Mouse (Mus musculus) mouse trophoblast stem cell (cell line): ENCODE measurements around the gene Apba3.

Experiments
- in situ Hi-C, 2 experiments: fragments of 300-500 bp; cut with MseI, MboI; formaldehyde crosslinking; loops; 2 replicates in 1 of 2; 3 replicates in 1 of 2; pipeline ENCODE4 v1.15.1; 2025

The Apba3 gene

DNA sequence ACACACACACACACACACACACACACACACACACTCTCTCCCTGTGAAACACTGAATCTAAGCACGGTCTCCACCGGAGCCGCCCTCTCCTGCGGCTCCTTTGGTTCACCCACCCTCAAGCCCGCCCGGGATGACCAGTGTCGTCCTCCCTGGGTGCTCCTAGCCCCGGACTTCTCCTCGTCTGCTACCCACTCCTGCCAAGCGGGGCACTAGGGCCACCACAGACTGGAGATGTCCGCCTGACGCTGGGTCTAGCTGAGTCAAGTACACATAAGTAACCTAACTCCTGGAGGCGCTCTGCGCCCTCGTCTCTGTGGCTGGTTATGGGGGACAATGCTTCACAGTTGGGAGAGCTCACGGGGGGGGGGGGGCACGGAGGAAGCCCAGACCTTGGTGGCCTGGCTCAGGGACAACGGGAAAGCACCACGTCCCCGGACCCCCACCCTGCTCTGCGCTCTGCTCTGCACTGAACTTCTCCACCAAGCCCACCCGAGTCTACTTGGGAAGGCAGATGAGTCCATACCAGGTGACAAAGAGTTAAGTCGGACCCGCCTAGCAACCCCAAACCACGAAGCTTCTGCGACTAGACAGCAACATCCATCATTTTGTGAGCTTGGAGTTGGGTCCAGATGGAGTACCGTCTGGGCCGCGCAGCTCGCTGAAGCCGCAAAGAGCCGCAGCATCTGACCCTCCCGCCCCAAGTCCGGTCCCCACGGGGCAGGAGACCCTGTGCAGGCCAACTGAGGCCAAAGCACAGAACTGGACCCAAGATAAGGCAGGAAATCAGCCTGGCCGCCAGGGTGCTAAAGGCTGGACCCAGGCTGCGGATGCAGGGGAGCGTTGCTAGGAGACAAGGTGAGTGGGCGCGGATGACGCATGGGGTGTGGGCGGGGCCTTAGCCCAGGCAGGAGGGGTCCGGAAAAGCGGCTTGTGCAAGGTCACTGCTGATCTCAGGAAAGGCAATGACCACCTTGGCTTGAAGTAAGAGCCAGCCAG lies 14.0 kb upstream of the Apba3 start, which contains the start of gene Matk:
Matk (plus strand) TSS at position 512 of the 996 bp plus-strand sequence.
- in situ Hi-C loops: no loop called here

DNA sequence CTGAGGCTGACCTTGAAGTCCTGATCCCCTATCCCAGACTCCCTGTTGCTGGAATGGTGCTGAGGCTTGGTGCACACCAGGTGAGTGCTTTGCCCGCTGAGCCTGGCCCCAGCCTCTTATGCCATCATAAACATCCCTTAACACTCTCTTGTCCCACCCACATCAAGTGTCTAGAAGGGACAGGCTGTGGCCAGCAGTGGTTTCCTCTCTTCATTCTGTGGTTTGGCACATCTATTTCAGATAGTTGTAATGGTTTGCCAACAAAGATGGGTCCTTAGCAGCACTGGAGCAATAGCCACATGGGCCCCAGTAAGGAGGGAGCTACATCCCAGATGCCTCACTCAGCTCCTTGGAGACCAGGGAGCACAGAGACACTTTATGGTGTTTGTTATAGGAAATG lies 11.9 kb upstream of the Apba3 start:
- in situ Hi-C loops: no loop called here

DNA sequence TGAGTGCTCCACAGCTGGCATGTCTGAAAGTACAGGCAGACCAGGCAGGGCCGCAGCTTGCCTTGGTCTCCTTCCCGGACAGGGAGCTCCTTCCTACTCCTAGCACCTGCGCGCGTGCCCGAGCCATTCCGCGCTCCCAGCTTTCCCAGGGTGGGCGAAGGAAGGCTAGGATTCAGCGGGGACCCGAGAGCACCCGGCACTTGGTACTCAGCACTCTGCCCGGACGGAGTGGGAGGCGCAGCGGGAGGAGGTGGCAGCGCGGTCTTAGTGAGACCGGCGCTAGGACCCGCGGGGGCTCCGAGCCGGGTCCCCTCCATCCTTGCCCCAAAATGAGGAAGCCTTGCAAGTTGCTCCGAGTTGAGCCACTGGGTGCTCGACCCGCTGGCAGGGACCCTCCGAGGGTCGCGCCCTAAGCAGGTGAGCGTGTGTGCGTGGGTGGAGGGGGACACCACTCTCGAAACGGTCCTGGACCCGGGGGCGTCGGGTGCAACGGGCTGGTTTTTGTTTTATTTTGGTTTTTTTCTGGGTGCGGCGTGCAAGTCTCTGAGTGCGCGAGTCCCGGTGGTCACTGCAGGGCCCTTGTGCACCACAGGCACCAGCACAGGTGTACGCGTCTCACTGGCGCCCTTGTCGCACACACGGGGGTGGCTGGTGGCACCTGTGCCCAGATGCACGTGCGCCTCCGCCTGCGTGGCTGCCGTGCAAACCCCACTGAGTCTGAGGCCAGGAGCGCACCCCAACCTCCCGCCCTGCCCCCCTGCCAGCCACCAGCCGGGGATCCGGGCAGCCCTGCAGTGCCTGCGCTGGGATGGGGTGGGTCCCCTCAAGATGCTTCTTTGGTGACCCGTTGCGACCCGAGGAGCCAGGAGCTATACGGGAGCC lies 9.4 kb upstream of the Apba3 start:
- in situ Hi-C loops: no loop called here

DNA sequence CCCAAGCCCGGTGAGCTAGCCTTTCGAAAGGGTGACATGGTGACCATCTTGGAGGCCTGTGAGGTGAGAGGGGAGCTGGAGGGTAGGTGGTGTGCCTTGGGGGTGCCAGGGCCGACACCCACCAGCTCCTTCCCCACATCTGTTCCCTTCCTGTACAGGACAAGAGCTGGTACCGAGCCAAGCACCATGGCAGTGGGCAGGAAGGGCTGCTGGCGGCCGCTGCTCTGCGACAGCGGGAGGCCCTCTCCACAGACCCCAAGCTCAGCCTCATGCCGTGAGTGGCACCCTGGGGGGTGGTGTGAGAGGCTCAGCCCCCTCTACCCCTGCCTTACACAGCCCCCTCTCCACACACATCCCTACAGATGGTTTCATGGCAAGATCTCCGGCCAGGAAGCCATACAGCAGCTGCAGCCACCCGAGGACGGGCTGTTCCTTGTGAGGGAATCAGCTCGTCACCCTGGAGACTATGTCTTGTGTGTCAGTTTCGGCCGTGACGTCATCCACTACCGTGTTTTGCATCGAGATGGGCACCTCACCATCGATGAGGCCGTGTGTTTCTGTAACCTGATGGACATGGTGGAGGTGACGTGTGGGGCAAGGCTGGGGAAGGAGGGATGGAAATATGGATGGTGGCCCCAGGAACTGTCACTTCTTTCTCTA lies 7.4 kb upstream of the Apba3 start:
- in situ Hi-C loops: no loop called here

DNA sequence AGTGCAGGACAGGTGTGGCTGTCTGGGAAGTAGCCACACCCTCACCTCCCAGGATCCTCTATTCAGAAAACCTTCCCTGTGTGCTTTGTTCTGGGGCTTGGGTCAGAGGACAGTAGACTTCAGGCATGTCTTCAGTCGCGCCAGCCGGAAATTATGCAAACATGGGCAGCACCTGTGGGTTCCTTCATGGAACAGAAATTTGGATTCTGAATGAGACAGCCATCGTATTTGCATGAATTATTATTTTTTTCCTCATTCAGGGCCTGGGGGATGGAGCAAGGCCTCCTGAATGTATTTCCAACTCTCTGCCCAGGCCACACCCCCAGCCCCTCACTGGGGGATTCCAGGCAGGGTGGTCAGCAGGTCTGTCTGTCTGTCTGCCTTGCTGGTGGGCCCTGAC lies 5.7 kb upstream of the Apba3 start:
- in situ Hi-C loops: no loop called here

DNA sequence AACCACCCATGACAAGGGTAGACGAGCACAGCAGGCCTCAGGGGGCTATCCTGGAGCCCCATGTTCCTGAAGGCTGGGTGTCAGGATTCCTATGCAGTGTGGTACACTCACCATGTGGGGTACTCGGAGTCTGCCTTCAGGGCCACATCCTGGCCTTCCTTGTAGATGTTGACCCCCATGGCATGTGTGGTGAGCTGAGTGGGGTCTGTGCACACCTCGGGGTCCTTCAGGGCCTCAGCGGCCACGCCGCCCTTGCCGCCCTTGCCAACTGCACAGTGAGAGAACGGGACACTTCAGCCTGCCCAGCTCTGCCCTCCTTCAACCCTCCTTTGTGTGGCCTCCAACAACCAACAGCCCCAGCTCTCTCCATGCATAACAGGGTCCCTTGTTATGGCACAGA lies 1.2 kb upstream of the Apba3 start:
- in situ Hi-C loops: no loop called here

DNA sequence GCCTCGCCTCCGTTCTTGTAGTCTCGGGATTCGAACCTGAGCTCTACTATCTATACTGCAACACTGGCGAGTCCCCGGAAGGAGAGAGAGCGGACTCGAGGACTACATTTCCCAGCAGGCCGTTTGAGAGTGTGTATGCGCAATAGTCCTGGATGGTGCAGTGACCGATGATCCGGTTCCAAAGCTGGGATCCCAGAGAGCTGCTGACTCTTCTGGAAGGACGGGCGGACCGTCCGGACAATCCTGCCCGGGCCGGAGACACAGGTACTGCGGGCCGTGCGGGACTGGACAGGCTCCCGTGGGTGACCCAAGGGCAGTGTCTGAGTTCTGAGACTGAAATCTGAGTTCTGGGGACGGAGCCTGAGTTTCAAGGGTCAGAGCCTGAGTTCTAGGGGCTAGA lies 1.3 kb downstream of the Apba3 start:
- in situ Hi-C loops: no loop called here

DNA sequence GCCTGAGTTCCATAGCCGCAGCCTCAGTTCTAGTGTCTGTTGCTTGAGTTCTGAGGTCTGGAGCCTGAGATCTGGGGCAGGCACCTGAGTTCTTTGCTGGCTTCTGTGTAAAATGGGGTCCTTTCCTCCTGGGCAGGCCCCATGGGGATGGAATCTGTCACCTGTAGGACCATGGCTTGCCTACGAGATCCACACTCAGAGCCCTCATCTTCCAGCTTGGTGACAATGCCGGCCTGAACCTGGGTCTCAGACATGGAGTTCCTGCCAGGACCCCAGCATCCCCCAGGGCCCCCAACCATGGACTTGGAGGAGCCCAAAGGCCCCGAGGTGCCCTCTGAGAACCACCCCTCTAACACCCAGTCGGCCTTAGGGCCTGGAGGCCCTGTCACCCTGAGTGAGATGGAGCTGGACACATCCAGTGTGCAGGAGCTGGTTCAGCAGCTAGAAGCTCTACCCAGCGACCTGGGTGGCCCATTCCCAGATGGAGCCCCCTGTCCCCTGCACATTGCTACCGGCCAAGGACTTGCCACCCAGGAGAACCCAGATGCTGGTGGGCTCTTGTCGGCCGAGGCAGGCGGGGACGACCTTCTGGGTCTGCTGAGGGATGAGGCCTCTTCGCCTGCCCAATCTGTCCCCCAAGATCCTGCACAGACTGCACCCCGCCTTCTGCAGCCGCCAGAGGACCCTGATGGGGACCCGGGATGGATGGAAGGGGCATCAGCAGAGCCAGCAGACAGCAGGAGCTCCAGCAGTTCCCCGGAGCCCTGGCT lies 2.1 kb downstream of the Apba3 start:
- in situ Hi-C loops: no loop called here

DNA sequence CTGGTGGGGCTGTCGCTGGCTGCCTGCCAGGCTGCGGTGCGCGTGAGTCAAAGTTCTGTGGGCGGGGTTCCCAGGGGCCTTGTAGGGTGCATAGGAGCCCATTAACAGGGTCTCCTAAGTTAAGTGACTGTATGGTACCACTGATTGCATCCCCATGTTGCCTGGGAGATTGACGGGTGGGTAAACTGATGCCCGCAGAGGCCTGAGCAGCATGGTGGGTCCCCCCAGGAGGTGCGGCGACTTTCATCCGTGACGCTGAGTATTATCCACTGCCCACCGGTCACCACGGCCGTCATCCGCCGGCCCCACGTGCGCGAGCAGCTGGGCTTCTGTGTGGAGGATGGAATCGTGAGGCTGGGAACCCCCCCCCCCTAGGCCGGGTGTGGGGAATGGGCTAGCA lies 5.6 kb downstream of the Apba3 start:
- in situ Hi-C loops: no loop called here

DNA sequence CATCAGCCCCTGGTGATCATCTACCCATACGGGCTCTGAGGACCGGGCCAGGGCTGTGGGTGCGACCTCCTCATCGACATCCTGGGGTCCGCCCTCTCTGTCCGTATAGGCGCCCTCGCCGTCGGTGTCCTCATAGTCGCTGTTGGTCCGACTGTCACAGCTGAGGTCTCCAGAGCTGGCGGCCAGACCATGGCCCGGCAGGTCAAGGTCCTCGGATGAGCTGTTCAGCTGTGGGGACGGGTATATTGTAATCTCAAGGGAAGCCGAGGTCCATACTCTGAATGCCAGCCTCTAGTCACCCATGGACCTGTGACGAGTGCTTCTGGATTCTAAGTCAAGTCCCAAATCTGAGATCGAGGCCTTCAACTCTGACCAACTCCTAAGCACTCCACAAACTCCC lies 7.1 kb downstream of the Apba3 start:
- in situ Hi-C loops: no loop called here

DNA sequence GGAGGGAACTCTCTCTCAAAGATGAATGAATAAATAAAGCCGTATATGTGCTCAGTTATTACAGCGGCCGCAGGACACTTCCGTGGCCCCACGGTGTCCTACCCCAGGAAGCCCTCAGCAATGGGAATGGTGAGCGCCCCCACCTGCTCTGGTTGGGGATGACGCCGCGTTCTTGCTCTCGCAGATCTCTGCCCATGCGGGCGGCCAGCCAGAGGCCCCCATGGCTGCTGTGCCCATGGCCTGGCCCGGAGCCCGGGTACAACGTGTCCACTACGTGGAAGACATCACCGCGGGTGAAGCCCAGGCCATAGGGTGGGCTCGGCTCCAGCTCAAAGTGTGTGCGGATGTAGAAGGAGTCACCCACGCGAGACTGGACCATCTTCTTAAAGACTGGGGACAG lies 10.9 kb downstream of the Apba3 start:
- in situ Hi-C loops: no loop called here

DNA sequence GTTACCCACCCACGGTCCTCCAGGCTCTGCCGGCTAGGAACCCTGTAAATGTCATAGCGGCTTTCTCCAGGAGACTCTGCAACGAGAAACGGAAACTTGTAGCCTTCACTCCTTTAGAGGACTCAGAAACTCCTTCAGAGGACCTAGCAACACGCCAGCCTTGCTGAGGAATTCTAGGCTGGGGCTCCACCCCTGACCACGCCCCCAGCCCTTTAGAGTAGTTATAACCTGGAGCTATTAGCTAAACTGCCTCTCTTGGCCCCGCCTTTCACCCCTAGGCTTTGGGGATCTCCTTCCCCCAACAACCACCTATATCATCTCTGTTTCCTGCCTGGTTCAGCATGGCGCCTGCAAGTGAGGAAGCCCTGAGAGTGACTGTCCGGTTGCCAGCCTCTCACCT lies 12.7 kb downstream of the Apba3 start:
- in situ Hi-C loops: no loop called here

DNA sequence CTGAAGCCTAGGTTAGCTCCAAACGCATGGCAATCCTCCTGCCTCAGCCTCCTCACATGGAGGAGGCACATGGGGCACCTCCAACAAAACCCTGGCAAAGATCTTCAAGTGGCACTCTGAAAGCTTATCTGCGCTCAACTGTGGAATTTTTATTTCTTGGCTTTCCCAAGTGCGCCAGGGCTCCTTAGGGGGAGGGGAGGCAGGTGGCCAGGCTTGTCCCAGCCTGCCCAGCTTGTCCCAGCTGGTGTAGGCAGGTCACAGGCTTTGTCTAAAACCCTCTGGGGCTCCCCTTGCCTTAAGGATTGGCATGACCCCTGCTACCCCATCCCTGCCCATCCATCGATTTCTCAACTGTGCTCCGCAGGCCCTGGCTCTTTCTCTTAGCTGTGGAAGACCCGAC lies 17.4 kb downstream of the Apba3 start:
- in situ Hi-C loops: no loop called here

DNA sequence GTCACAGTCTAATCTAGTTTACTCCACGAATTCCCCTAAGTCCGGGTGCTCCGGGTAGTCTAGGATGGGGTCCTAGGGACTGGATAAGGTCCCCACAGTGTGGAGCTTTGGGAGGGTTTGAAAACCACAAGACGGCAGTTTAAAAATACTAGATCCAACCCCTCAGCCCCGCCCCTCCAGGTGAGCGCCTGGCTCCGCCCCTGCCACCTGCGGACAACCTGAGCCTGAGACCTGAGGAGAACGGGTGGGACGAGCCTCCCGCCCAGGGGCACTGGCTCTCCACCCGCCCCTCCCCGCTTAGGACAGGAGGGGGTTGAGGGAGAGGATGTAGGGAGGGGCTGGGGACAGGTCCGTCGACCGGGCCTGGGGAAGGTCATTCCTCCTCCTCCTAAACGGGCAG lies 18.0 kb downstream of the Apba3 start:
- in situ Hi-C loops: loop anchor here (5.0 kb wide), 1 partner anchor 58 kb away; the partner anchor contains the start of gene Gipc3 (in 2 of the 2)

DNA sequence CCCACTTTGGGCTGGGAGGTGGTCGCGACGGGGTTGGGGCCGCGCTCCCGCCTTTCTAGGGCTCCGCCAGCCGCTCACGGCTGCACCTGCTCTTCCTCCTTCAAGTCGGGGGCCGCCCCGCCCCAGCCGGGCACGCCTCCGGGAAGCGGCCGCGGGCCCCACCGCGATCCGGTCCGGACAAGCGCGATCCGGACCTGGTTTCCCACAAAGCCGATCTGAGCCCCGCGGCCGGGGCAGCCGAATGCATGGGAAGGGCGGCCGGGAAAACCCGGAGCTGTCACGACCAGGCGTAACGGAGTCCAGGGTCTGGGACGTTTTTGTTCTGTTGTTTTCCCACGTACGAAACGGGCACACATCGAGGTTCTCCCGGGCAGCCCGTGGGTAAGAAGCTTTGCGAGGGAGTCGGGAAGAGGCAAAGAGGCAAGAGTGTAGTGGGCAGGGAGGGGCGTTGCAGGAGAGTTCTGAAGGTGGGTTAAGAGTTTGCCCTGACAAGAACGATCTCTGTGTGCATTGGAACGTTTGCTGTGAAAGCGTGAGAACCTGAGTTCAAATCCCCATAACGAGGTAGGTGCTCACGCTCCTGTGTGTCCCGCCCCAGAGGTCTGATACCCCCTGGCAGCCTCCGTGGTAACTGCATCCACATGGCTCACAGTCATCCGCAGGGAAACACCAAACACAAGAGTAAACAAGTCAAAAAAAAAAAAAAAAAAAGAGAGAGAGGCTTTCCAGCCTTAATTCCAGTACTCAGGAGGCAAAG lies 19.1 kb downstream of the Apba3 start:
- in situ Hi-C loops: loop anchor here (5.0 kb wide), 1 partner anchor 56 kb away; the partner anchor contains the start of gene Gipc3 (in 2 of the 2)

DNA sequence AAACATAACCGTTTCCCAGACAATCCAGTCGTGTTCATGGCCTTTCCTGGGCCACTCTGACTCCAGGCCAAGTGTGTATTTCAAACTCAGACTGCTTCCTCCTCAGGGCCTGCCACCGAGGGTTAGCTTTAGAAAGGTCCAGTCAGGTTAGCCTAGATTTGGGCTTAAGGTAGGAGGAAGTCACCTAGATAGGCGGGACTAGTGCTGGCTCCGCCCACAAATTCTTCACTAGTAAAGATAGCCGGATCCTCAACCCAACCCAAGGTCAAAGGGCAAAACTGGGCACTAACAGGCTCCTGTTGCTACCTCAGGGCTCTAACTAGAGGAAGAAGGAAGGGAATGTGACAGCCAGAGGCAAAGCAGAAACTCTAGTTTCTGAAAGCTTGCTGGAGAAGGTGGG lies 19.8 kb downstream of the Apba3 start:
- in situ Hi-C loops: loop anchor here (5.0 kb wide), 1 partner anchor 56 kb away; the partner anchor contains the start of gene Gipc3 (in 2 of the 2)

DNA sequence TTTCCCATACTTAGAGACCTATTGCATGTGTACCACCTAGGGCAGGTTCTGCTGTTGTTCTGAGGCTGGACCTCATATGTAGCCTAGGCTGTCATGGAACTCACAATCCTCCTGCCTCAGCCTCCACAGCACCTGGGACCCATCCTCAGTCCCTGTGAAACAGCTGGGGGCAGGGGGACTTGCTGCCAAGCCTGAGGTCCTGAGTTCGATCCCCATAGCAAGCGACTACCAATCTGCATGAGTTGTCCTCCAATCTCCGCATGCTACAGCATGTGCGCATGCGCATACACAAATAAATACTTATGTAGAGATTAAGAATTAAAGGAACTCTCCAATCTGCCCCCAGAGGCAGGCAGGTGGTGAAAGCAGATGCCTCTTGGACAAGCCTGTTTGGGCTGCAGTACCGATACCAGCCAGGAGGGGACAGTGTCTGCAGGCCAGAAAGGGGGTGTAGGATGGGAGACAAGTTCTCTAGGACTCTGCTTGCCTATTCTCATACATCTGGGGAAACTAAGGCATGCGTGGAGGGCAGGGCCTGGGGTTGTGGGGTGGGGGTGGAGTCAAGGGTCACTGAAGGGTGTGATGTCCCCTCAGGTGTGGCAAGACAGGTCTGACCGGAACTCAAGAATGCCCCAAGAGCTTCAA lies 20.9 kb downstream of the Apba3 start:
- in situ Hi-C loops: loop anchor here (5.0 kb wide), 1 partner anchor 55 kb away; the partner anchor contains the start of gene Gipc3 (in 2 of the 2)

DNA sequence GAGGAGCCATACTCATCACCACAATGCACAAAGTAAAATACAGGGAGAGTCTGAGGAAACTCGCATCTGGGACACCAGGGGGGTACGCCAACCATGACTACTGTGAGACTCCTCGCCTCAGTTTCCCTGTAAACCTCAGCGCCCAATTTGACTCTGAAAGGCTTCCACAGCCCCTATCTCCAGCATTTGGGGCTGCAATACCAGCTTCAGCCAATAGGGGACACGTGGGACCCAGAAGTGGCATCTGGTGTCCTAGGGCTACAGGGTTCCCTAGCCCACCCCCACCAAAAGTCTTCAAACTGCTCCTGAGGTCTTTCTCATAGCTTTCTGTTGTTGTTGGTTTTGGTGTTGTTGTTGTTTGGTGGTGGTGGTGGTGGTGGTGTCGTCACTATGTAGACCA lies 21.8 kb downstream of the Apba3 start:
- in situ Hi-C loops: loop anchor here (5.0 kb wide), 1 partner anchor 54 kb away; the partner anchor contains the start of gene Gipc3 (in 2 of the 2)

DNA sequence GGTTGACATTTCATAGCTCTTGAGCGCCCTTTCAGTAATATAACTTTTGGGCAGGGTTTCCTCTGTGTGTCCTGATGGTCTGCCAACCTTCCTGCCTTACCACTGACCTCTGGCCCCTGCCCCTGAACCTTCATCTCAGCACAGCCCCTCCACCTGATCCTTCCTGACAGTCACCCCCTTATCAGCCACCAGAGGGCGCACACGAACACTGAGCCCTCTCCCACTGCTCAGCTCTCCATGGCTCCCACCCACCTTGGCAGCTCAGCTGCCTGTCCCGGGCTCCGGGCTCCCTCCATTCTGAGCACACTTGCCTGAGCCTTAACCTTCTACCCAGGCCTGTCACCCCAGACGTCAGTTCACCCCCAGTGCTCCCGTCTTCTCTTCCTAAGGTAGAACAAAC lies 22.5 kb downstream of the Apba3 start:
- in situ Hi-C loops: loop anchor here (5.0 kb wide), 1 partner anchor 53 kb away; the partner anchor contains the start of gene Gipc3 (in 2 of the 2)
